Mouse (Mus musculus): ENCODE data around the gene Thpo. TPM values are rescaled to one million over a fixed set of nuclear protein-coding genes. Genes with fewer than 3 reads are reported as not detected.
A peak's percentile ranks its signal among the peaks of the same experiment; 100 is the strongest.

Thpo gene
- total and polyA plus RNA-seq, 3 experiments, result not detected

GRCm38 (mm10) chr16:20717181-20717977, 16.9 kb downstream of the Thpo start, which contains the start of the genes Polr2h and Clcn2 (continued):
- peak; percentile 85 for TF ChIP-seq ELF1 (IDR thresholded peaks at IDR 0.05; ENCODE audit: low read depth, low read length)
- TF ChIP-seq HCFC1 (IDR thresholded peaks at IDR 0.05; ENCODE audit: low read depth, low read length), result peak; percentile 89
- TF ChIP-seq UBTF (IDR thresholded peaks at IDR 0.05; ENCODE audit: borderline replicate concordance, insufficient read depth, low read depth, low read length), result no peak
- peak; percentile 93 for TF ChIP-seq MYC (IDR thresholded peaks at IDR 0.05; ENCODE audit: low read depth, low read length)
- TF ChIP-seq ZNF384 (IDR thresholded peaks at IDR 0.05; ENCODE audit: low read depth, low read length), result no peak
- TF ChIP-seq POLR2A (IDR thresholded peaks at IDR 0.05; ENCODE audit: control insufficient read depth in 1 of 2, insufficient read depth in 1 of 2, low read depth in 1 of 2, low read length in 2 of 2, poor library complexity in 1 of 2), result peak; percentile 79 to 82
- peak; percentile 27; the same call in 1 of the 2 replicates for TF ChIP-seq TCF12 (IDR thresholded peaks at IDR 0.05; ENCODE audit: low read depth, low read length)
- TF ChIP-seq MAFK (IDR thresholded peaks at IDR 0.05; ENCODE audit: borderline replicate concordance, low read depth, low read length), result no peak
- no peak for TF ChIP-seq GABPA (IDR thresholded peaks at IDR 0.05; ENCODE audit: low read depth, low read length)
- peak; percentile 22 for TF ChIP-seq RAD21 (IDR thresholded peaks at IDR 0.05; ENCODE audit: low read depth, low read length)
- no peak for TF ChIP-seq CHD1 (IDR thresholded peaks at IDR 0.05; ENCODE audit: low read depth, low read length)
- peak in 2 of 3 experiments; percentile 77 to 84; a peak in 5 of 6 replicates for TF ChIP-seq CTCF (IDR thresholded peaks at IDR 0.05 in 2 of 3, conservative IDR thresholded peaks at IDR 0.05 in 1 of 3; ENCODE audit: control insufficient read depth in 1 of 3, insufficient read depth in 1 of 3, low read depth in 2 of 3, low read length in 3 of 3, poor library complexity in 1 of 3, severe bottlenecking in 1 of 3)
- TF ChIP-seq CHD2 (IDR thresholded peaks at IDR 0.05; ENCODE audit: low read length), result no peak
- no peak for TF ChIP-seq GATA1 (IDR thresholded peaks at IDR 0.05; ENCODE audit: low read depth, low read length)
- TF ChIP-seq SMC3 (IDR thresholded peaks at IDR 0.05; ENCODE audit: low read depth, low read length), result peak; percentile 21; the same call in 1 of the 2 replicates
- peak; percentile 73 for TF ChIP-seq TBP (IDR thresholded peaks at IDR 0.05; ENCODE audit: low read depth, low read length)
- peak; percentile 94 for TF ChIP-seq NRF1 (IDR thresholded peaks at IDR 0.05; ENCODE audit: insufficient read depth, low read depth, low read length, poor library complexity, severe bottlenecking)

- H3K27ac ChIP-seq (ENCODE audit: control insufficient read depth, low read depth, low read length), result peak overlapping the region; percentile 73
- H3K79me2 ChIP-seq (ENCODE audit: control insufficient read depth, insufficient read depth, low read length, poor library complexity), result peaks cover 7% of the 10 kb centered on the region
- H3K27me3 ChIP-seq (ENCODE audit: control insufficient read depth in 1 of 2, insufficient read depth in 2 of 2, low read length in 2 of 2), result no peaks in the 10 kb centered on the region
- TF ChIP-seq ZC3H11A (IDR thresholded peaks at IDR 0.05; ENCODE audit: low read depth, low read length) (no peak), NRF1 (IDR thresholded peaks at IDR 0.05; ENCODE audit: insufficient read depth, low read depth, low read length, poor library complexity, severe bottlenecking) (no peak), NELFE (IDR thresholded peaks at IDR 0.05; ENCODE audit: low read depth, low read length) (peak; percentile 10; the same call in 1 of the 2 replicates), UBTF (IDR thresholded peaks at IDR 0.05; ENCODE audit: borderline replicate concordance, insufficient read depth, low read depth, low read length) (no peak)
- H3K9me3 ChIP-seq (replicated peaks; ENCODE audit: insufficient read depth, low read length), result no peaks in the 10 kb centered on the region
- H3K36me3 ChIP-seq (ENCODE audit: control insufficient read depth in 1 of 2, insufficient read depth in 2 of 2, low read length in 2 of 2), result peaks cover 0 to 9% of the 10 kb centered on the region in 2 experiments; a peak in 3 of 4 replicates
- no peak for DNase-seq (ENCODE audit: low read depth, low spot score)
- peak overlapping the region; percentile 80 for H3K9ac ChIP-seq (ENCODE audit: control insufficient read depth, low read depth, low read length, poor library complexity, severe bottlenecking)
- peak overlapping the region; percentile 58 to 66 for H3K4me3 ChIP-seq (ENCODE audit: control insufficient read depth in 1 of 2, insufficient read depth in 1 of 2, low read depth in 2 of 2, low read length in 2 of 2)
- H3K4me1 ChIP-seq (ENCODE audit: control insufficient read depth in 1 of 2, insufficient read depth in 2 of 2, low read length in 2 of 2), result peaks cover 0 to 17% of the 10 kb centered on the region in 2 experiments; a peak in 3 of 4 replicates
These were observed 17.5 kb downstream of the Thpo start for GRCm38 (mm10) chr16:20716841-20717180.

Measured in MEL (cell line).